ENCODE assay signal across 18 mouse cellular contexts in the genomic region with DNA sequence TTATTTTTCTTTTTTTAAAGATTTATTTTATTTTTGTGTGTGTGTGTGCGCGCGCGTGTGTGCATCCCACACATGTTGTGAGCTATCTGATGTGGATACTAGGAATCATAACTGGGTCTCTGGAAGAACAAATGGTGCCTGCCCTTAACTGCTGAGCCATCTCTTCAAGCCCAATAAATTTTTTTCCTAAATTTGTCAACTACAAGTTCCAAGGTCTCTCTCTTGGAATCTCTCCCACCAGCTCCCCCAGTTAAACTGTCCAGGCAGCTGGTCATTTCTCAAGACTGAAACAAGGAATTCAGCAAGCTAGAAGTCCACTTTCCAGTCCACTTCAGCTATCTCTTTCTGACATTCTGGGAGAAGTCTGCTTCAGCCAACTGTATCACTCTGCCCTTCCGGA. TPM values are rescaled to one million over a fixed set of nuclear protein-coding genes. Genes with fewer than 3 reads are reported as not detected.
A peak's percentile ranks its signal among the peaks of the same experiment; 100 is the strongest.
DNase-seq lines count a peak whose midpoint lies in the region; ATAC-seq and TF ChIP-seq lines count a peak whose summit lies in the region.
"Had no signal": no experiment of that assay in that cellular context is flagged by ENCODE, and none has a peak within 500 bp of the region (broad histone marks: within the 10 kb centered on the region; RNA-seq: fewer than 3 reads in every experiment).

No protein-coding gene starts in this region.

- WGBS in forebrain, embryonic 15.5 days, result 96% methylated on average over 5 of the region's 5 CpGs
- WGBS in forebrain, embryonic 12.5 days, result 98% methylated on average over 5 of the region's 5 CpGs
- WGBS in kidney, postnatal 0 days, result 62% methylated on average over 5 of the region's 5 CpGs
- WGBS in kidney, embryonic 15.5 days, result 72% methylated on average over 5 of the region's 5 CpGs
- WGBS in midbrain, embryonic 13.5 days, result 96% methylated on average over 5 of the region's 5 CpGs
- 96% methylated on average over 5 of the region's 5 CpGs for WGBS in midbrain, embryonic 10.5 days
- WGBS in midbrain, postnatal 0 days, result 90% methylated on average over 5 of the region's 5 CpGs

- H3K27me3 ChIP-seq in forebrain, embryonic 15.5 days, result no peaks in the 10 kb centered on the region
- H3K27me3 ChIP-seq in forebrain, embryonic 12.5 days, result no peaks in the 10 kb centered on the region
- no peaks in the 10 kb centered on the region for H3K27me3 ChIP-seq in kidney, postnatal 0 days (ENCODE audit: insufficient read depth, low read length)
- H3K27me3 ChIP-seq in kidney, embryonic 15.5 days, result no peaks in the 10 kb centered on the region
- no peaks in the 10 kb centered on the region for H3K27me3 ChIP-seq in midbrain, embryonic 13.5 days
- H3K27me3 ChIP-seq in midbrain, embryonic 10.5 days (ENCODE audit: low read depth, poor library complexity, severe bottlenecking), result no peaks in the 10 kb centered on the region
- no peaks in the 10 kb centered on the region for H3K27me3 ChIP-seq in midbrain, postnatal 0 days (ENCODE audit: insufficient read depth, low read length)
- H3K27me3 ChIP-seq: embryonic facial prominence, embryonic 13.5 days; heart, embryonic 15.5 days; hindbrain, embryonic 15.5 days; neural tube, embryonic 12.5 days had no signal

- H3K36me3 ChIP-seq in forebrain, embryonic 15.5 days, result no peaks in the 10 kb centered on the region
- H3K36me3 ChIP-seq in forebrain, embryonic 12.5 days (replicated peaks), result no peaks in the 10 kb centered on the region
- no peaks in the 10 kb centered on the region for H3K36me3 ChIP-seq in kidney, postnatal 0 days (ENCODE audit: insufficient read depth, low read length)
- H3K36me3 ChIP-seq in kidney, embryonic 15.5 days, result no peaks in the 10 kb centered on the region
- H3K36me3 ChIP-seq in midbrain, embryonic 13.5 days, result 0 out of 2 replicates have a peak, but pooled peaks cover 2% of the 10 kb centered on the region
- H3K36me3 ChIP-seq in midbrain, embryonic 10.5 days, result peaks cover 10% of the 10 kb centered on the region
- no peaks in the 10 kb centered on the region for H3K36me3 ChIP-seq in midbrain, postnatal 0 days (ENCODE audit: insufficient read depth, low read length)
- H3K36me3 ChIP-seq: heart, embryonic 15.5 days; hindbrain, embryonic 15.5 days; neural tube, embryonic 12.5 days had no signal

- TF ChIP-seq CTCF in kidney, postnatal 0 days (IDR thresholded peaks at IDR 0.05; ENCODE audit: low read depth), result no peak
- TF ChIP-seq CTCF in midbrain, postnatal 0 days (IDR thresholded peaks at IDR 0.05), result no peak

- H3K9ac ChIP-seq in forebrain, embryonic 15.5 days (replicated peaks), result no peak overlapping the region
- H3K9ac ChIP-seq in forebrain, embryonic 12.5 days, result no peak overlapping the region
- no peak overlapping the region for H3K9ac ChIP-seq in kidney, postnatal 0 days (ENCODE audit: low read depth, low read length)
- no peak overlapping the region for H3K9ac ChIP-seq in kidney, embryonic 15.5 days
- H3K9ac ChIP-seq in midbrain, embryonic 13.5 days (replicated peaks), result no peak overlapping the region
- no peak overlapping the region for H3K9ac ChIP-seq in midbrain, postnatal 0 days (replicated peaks; ENCODE audit: low read length, poor library complexity, severe bottlenecking)
- H3K9ac ChIP-seq: embryonic facial prominence, embryonic 13.5 days; heart, embryonic 15.5 days; hindbrain, embryonic 15.5 days; neural tube, embryonic 12.5 days had no signal

- H3K27ac ChIP-seq in forebrain, embryonic 15.5 days (replicated peaks), result peak overlapping the region; percentile 58
- H3K27ac ChIP-seq in forebrain, embryonic 12.5 days, result no peak overlapping the region
- H3K27ac ChIP-seq in kidney, postnatal 0 days, result no peak overlapping the region
- no peak overlapping the region for H3K27ac ChIP-seq in kidney, embryonic 15.5 days
- H3K27ac ChIP-seq in midbrain, embryonic 13.5 days, result peak overlapping the region; percentile 31; the same call in 1 of the 2 replicates
- H3K27ac ChIP-seq in midbrain, embryonic 10.5 days (replicated peaks), result no peak overlapping the region
- H3K27ac ChIP-seq in midbrain, postnatal 0 days (ENCODE audit: low read depth, low read length), result peak overlapping the region; percentile 51
- H3K27ac ChIP-seq: embryonic facial prominence, embryonic 13.5 days; heart, embryonic 15.5 days; hindbrain, embryonic 15.5 days; neural tube, embryonic 12.5 days had no signal

- H3K4me2 ChIP-seq in forebrain, embryonic 15.5 days (replicated peaks), result no peak overlapping the region
- H3K4me2 ChIP-seq in forebrain, embryonic 12.5 days, result no peak overlapping the region
- H3K4me2 ChIP-seq in kidney, postnatal 0 days (ENCODE audit: low read length), result no peak overlapping the region
- H3K4me2 ChIP-seq in kidney, embryonic 15.5 days, result no peak overlapping the region
- no peak overlapping the region for H3K4me2 ChIP-seq in midbrain, embryonic 13.5 days (replicated peaks)
- H3K4me2 ChIP-seq in midbrain, postnatal 0 days (ENCODE audit: low read depth, low read length, poor library complexity, severe bottlenecking), result no peak overlapping the region
- H3K4me2 ChIP-seq: embryonic facial prominence, embryonic 13.5 days; heart, embryonic 15.5 days; hindbrain, embryonic 15.5 days; neural tube, embryonic 12.5 days had no signal

- no peak overlapping the region for H3K4me3 ChIP-seq in forebrain, embryonic 15.5 days
- H3K4me3 ChIP-seq in forebrain, embryonic 12.5 days (replicated peaks), result no peak overlapping the region
- no peak overlapping the region for H3K4me3 ChIP-seq in kidney, postnatal 0 days (replicated peaks; ENCODE audit: low read depth, low read length)
- no peak overlapping the region for H3K4me3 ChIP-seq in kidney, embryonic 15.5 days (replicated peaks)
- H3K4me3 ChIP-seq in midbrain, embryonic 13.5 days (replicated peaks), result no peak overlapping the region
- no peak overlapping the region for H3K4me3 ChIP-seq in midbrain, embryonic 10.5 days
- no peak overlapping the region for H3K4me3 ChIP-seq in midbrain, postnatal 0 days (ENCODE audit: low read depth, low read length)
- H3K4me3 ChIP-seq: embryonic facial prominence, embryonic 13.5 days; erythroblast, embryonic 14.5 days; heart, embryonic 15.5 days; hindbrain, embryonic 15.5 days; neural tube, embryonic 12.5 days had no signal

- DNase-seq in kidney, postnatal 0 days (ENCODE audit: low spot score), result peak; percentile 80
- DNase-seq in midbrain, embryonic 10.5 days (ENCODE audit: low spot score), result no peak
- DNase-seq in midbrain, postnatal 0 days (ENCODE audit: low spot score), result no peak
- DNase-seq: cerebellum, adult 2 months; cerebellum, postnatal 25 days; embryo, embryonic 11 days; heart, postnatal 36 days; lung, postnatal 4 days; thymus, postnatal 25 days had no signal

- H3K9me3 ChIP-seq in forebrain, embryonic 15.5 days, result no peaks in the 10 kb centered on the region
- H3K9me3 ChIP-seq in forebrain, embryonic 12.5 days, result 0 out of 2 replicates have a peak, but pooled peaks cover 3% of the 10 kb centered on the region
- H3K9me3 ChIP-seq in kidney, postnatal 0 days (replicated peaks; ENCODE audit: low read length), result no peaks in the 10 kb centered on the region
- no peaks in the 10 kb centered on the region for H3K9me3 ChIP-seq in kidney, embryonic 15.5 days (replicated peaks)
- no peaks in the 10 kb centered on the region for H3K9me3 ChIP-seq in midbrain, embryonic 13.5 days
- peaks cover 7% of the 10 kb centered on the region; the same call in 1 of the 2 replicates for H3K9me3 ChIP-seq in midbrain, embryonic 10.5 days (replicated peaks)
- H3K9me3 ChIP-seq in midbrain, postnatal 0 days (ENCODE audit: low read length), result no peaks in the 10 kb centered on the region
- H3K9me3 ChIP-seq: heart, embryonic 15.5 days; hindbrain, embryonic 15.5 days; neural tube, embryonic 12.5 days had no signal

- H3K4me1 ChIP-seq in forebrain, embryonic 15.5 days, result peaks cover 14% of the 10 kb centered on the region; the same call in 1 of the 2 replicates
- H3K4me1 ChIP-seq in forebrain, embryonic 12.5 days, result peaks cover 4% of the 10 kb centered on the region; the same call in 1 of the 2 replicates
- 0 out of 2 replicates have a peak, but pooled peaks cover 5% of the 10 kb centered on the region for H3K4me1 ChIP-seq in kidney, postnatal 0 days (replicated peaks; ENCODE audit: insufficient read depth, low read length)
- peaks cover 41% of the 10 kb centered on the region for H3K4me1 ChIP-seq in kidney, embryonic 15.5 days
- peaks cover 21% of the 10 kb centered on the region for H3K4me1 ChIP-seq in midbrain, embryonic 13.5 days (replicated peaks)
- peaks cover 15% of the 10 kb centered on the region for H3K4me1 ChIP-seq in midbrain, embryonic 10.5 days
- H3K4me1 ChIP-seq in midbrain, postnatal 0 days (ENCODE audit: insufficient read depth, low read length), result peaks cover 11% of the 10 kb centered on the region; the same call in 1 of the 2 replicates
- H3K4me1 ChIP-seq: neural tube, embryonic 12.5 days had no signal

- no peak for ATAC-seq in forebrain, embryonic 15.5 days (replicated peaks)
- no peak for ATAC-seq in forebrain, embryonic 12.5 days (ENCODE audit: low FRiP score)
- ATAC-seq in kidney, postnatal 0 days (replicated peaks; ENCODE audit: low FRiP score, low read depth), result no peak
- no peak for ATAC-seq in kidney, embryonic 15.5 days (replicated peaks; ENCODE audit: low FRiP score)
- no peak for ATAC-seq in midbrain, embryonic 13.5 days
- no peak for ATAC-seq in midbrain, postnatal 0 days (ENCODE audit: low FRiP score)

RNA-seq across cellular contexts. Expression of gene Pxylp1, which starts 26.3 kb away (rescaled TPM):
- 33.8 and 36.6 TPM in 2 replicates for polyA plus RNA-seq in forebrain, embryonic 15.5 days (2015; fragmentation: Nextera tagmentation; extraction: Ambion mirVana)
- polyA plus RNA-seq in forebrain, embryonic 12.5 days (2016; fragmentation: Nextera tagmentation; extraction: Ambion mirVana), result 48.5 and 51.2 TPM in 2 replicates
- 13.8 and 15.7 TPM in 2 replicates for polyA plus RNA-seq in kidney, postnatal 0 days (2015; fragmentation: Nextera tagmentation; extraction: Ambion mirVana)
- polyA plus RNA-seq in kidney, embryonic 15.5 days (2015; fragmentation: Nextera tagmentation; extraction: Ambion mirVana), result 17.0 and 18.8 TPM in 2 replicates
- 63.6 and 70.7 TPM in 2 replicates for polyA plus RNA-seq in midbrain, embryonic 13.5 days (2015; fragmentation: Nextera tagmentation; extraction: Ambion mirVana)
- polyA plus RNA-seq in midbrain, embryonic 10.5 days (2016; fragmentation: Nextera tagmentation; extraction: Ambion mirVana), result 49.1 and 56.6 TPM in 2 replicates
- total RNA-seq in midbrain, postnatal 0 days (2014; rRNA removed), result 27.0 and 42.3 TPM in 2 replicates
- 23.5 and 24.6 TPM in 2 replicates for polyA plus RNA-seq in midbrain, postnatal 0 days (2015; fragmentation: Nextera tagmentation; extraction: Ambion mirVana)

Comparison
In these comparisons a context has a peak if more than half of its experiments do, and no peak if none do; other contexts are left out.
1. H3K27ac ChIP-seq: peak in forebrain, embryonic 15.5 days (single experiment), midbrain, embryonic 13.5 days (single experiment) and midbrain, postnatal 0 days (single experiment); none in forebrain, embryonic 12.5 days (single experiment), kidney, postnatal 0 days (single experiment), kidney, embryonic 15.5 days (single experiment) and midbrain, embryonic 10.5 days (single experiment).